Mouse (Mus musculus) left cerebral cortex, adult 6 months (tissue): ENCODE results near the gene Fxn. TPM values are rescaled to one million over a fixed set of nuclear protein-coding genes. Genes with fewer than 3 reads are reported as not detected.

Experiments
- long read RNA-seq, 2 experiments: library from polyadenylated mRNA; unstranded; transcript quantifications; one replicate each; pipeline ENCODE4 v2.0.0; 2019 to 2020
- polyA plus RNA-seq: library from polyadenylated mRNA; unstranded; fragments of <200 nt; fragmentation: Nextera tagmentation; gene quantifications from 2 replicates; pipeline ENCODE4 v1.2.3, GENCODE M21; 2021

Gene Fxn
- 21.9 and 22.1 TPM in 2 replicates for polyA plus RNA-seq
- long read RNA-seq, experiment 1, transcript Fxn-201 (5 exons, 1,114 nt) = major isoform, 17 of 22 reads
- long read RNA-seq, experiment 1, partial matches to known transcripts = 0 of 22 reads
- long read RNA-seq, experiment 1, other reads (novel, unspliced or antisense) = 5 of 22 reads
- long read RNA-seq, experiment 2, transcript Fxn-201 (5 exons, 1,114 nt) = major isoform, 12 of 17 reads
- long read RNA-seq, experiment 2, partial matches to known transcripts = 1 of 17 reads
- long read RNA-seq, experiment 2, other reads (novel, unspliced or antisense) = 4 of 17 reads

GRCm38 (mm10) chr19:24280601-24281228, at the start of gene Fxn:
Fxn (minus strand) TSS chr19:24280605.

GRCm38 (mm10) chr19:24224500-24225304, 55.7 kb downstream of the Fxn start, which contains the start of gene Tjp2:
Tjp2 (minus strand) TSS chr19:24225030.

Other genes starting within 250 kb of the Fxn start
- 0.70 and 2.1 TPM in 2 replicates for gene Fam189a2, start 249.6 kb downstream of the Fxn start, polyA plus RNA-seq
- gene Tjp2, start 55.6 kb downstream of the Fxn start, polyA plus RNA-seq = 7.6 and 8.3 TPM in 2 replicates
- 6.8 and 36.2 TPM in 2 replicates for gene Fam122a, start 196.8 kb upstream of the Fxn start, polyA plus RNA-seq